Mouse (Mus musculus) hindbrain, embryonic 14.5 days (tissue): Measurements from ENCODE around the gene Ctsl. TPM values are rescaled to one million over a fixed set of nuclear protein-coding genes. Genes with fewer than 3 reads are reported as not detected.

Experiments
- ATAC-seq: fragments of 200-750 bp; cut with Nextera tagmentation; 2 replicates; pipeline ENCODE4 v1.8.0; 2017; ENCODE audit warnings: moderate number of reproducible peaks, mild to moderate bottlenecking, moderate TSS enrichment, moderate library complexity; ENCODE audit not compliant: low FRiP score
- DNase-seq: peaks from one replicate; pipeline ENCODE4 v3.0.0-alpha.2; 2015; ENCODE audit warnings: low spot score
- H3K27ac ChIP-seq: fragments of 300-500 bp; sonication (generic); 2 replicates; pipeline ENCODE4 v1.5.1; 2014; ENCODE audit warnings: mild to moderate bottlenecking, moderate library complexity
- H3K27me3 ChIP-seq: fragments of 300-500 bp; sonication (generic); 2 replicates; pipeline ENCODE4 v1.6.1; 2014; ENCODE audit warnings: mild to moderate bottlenecking, low read length, mixed read lengths; ENCODE audit not compliant: control insufficient read depth, insufficient read depth
- H3K36me3 ChIP-seq: fragments of 300-500 bp; sonication (generic); replicated peaks from 2 replicates; pipeline ENCODE4 v1.6.1; 2014; ENCODE audit not compliant: control insufficient read depth, insufficient read depth
- H3K4me1 ChIP-seq: fragments of 300-500 bp; sonication (generic); replicated peaks from 2 replicates; pipeline ENCODE4 v1.6.1; 2014; ENCODE audit warnings: antibody characterized with exemption, low read length, mixed read lengths; ENCODE audit not compliant: control insufficient read depth, insufficient read depth
- H3K4me2 ChIP-seq: fragments of 300-500 bp; sonication (generic); replicated peaks from 2 replicates; pipeline ENCODE4 v1.6.1; 2014; ENCODE audit warnings: mild to moderate bottlenecking, moderate library complexity
- H3K4me3 ChIP-seq: fragments of 300-500 bp; sonication (generic); replicated peaks from 2 replicates; pipeline ENCODE4 v1.5.1; 2014; ENCODE audit warnings: mild to moderate bottlenecking, low read length
- H3K9ac ChIP-seq: fragments of 300-500 bp; sonication (generic); 2 replicates; pipeline ENCODE4 v1.6.1; 2014
- H3K9me3 ChIP-seq: fragments of 300-500 bp; sonication (generic); 2 replicates; pipeline ENCODE4 v1.6.1; 2016; ENCODE audit warnings: low read length; ENCODE audit not compliant: control insufficient read depth
- WGBS: fragments of 180-500 bp; shearing (Covaris S2); extraction: QIAGEN DNeasy Blood & Tissue Kit; methylation state at CpG from one replicate; pipeline ENCODE4 v1.1.7; 2014; 5-methylcytosine and 5-hydroxymethylcytosine counted together
- polyA plus RNA-seq: library from polyadenylated mRNA; unstranded; fragments of >200 nt; fragmentation: Nextera tagmentation; extraction: Ambion mirVana; gene quantifications from 2 replicates; pipeline ENCODE4 v1.2.1, GENCODE M21; 2014

The Ctsl gene
- polyA plus RNA-seq, 1 experiment from 2014 or later = 171 TPM

- ATAC-seq (no peak), DNase-seq (no peak)
- Histone ChIP-seq H3K4me1 (no peaks in the 10 kb centered on the region), H3K36me3 (peaks cover 51% of the 10 kb centered on the region), H3K27ac (no peak overlapping the region), H3K9ac (no peak overlapping the region), H3K9me3 (no peaks in the 10 kb centered on the region), H3K4me3 (no peak overlapping the region), H3K27me3 (no peaks in the 10 kb centered on the region), H3K4me2 (no peak overlapping the region)
- 92% methylated on average over 6 of the region's 6 CpGs for WGBS
These were observed 8.6 kb downstream of the Ctsl start for GRCm38 (mm10) chr13:64362139-64362538.

DNA sequence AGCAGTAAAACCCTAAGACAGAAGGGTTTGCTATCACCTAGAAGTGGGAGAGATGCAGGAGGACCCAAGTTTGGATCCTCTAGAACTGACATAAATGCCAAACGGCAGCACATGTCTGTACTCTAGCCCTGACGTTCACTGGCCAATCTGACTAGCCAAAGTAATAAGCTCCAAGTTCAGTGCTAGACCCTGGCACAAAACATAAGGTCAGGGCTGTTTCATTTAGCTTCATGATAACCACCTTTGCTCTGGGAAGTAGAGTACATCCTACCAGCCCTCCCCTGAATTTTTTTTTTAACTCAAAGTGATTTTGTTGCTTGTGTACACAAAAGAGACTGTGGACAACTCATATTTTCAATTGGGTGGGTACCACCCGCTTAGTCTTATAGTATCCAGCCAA lies 9.7 kb downstream of the Ctsl start:
- Histone ChIP-seq H3K36me3 (peaks cover 40% of the 10 kb centered on the region), H3K4me2 (no peak overlapping the region), H3K27ac (no peak overlapping the region), H3K27me3 (no peaks in the 10 kb centered on the region), H3K4me1 (no peaks in the 10 kb centered on the region), H3K9me3 (no peaks in the 10 kb centered on the region), H3K9ac (no peak overlapping the region), H3K4me3 (no peak overlapping the region)
- 91% methylated on average over 3 of the region's 3 CpGs for WGBS
- no peak for DNase-seq
- ATAC-seq = no peak

DNA sequence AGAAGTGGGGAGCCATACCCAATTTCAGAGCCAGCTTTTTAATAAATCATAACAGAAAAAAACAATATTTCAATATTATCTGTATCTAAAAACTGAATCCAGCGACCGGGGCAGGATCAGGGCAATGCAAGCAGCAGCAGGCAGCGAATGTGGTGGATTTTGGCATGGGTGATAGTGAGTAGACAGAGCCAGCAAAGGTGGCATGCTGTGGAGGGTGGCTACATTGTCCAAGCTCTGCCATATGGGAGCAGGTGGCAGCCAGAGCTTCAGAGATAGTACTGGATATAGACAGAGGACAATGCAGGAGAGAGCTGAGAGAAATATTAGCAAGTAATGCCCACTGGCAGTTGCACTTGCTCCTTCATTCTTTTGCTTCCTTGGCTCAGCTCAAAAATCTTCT lies 11.0 kb downstream of the Ctsl start:
- Histone ChIP-seq H3K27ac (no peak overlapping the region), H3K9ac (no peak overlapping the region), H3K4me2 (no peak overlapping the region), H3K4me1 (no peaks in the 10 kb centered on the region), H3K27me3 (no peaks in the 10 kb centered on the region), H3K4me3 (no peak overlapping the region), H3K36me3 (peaks cover 27% of the 10 kb centered on the region), H3K9me3 (no peaks in the 10 kb centered on the region)
- ATAC-seq = no peak
- 89% methylated on average over 3 of the region's 3 CpGs for WGBS
- DNase-seq = no peak

DNA sequence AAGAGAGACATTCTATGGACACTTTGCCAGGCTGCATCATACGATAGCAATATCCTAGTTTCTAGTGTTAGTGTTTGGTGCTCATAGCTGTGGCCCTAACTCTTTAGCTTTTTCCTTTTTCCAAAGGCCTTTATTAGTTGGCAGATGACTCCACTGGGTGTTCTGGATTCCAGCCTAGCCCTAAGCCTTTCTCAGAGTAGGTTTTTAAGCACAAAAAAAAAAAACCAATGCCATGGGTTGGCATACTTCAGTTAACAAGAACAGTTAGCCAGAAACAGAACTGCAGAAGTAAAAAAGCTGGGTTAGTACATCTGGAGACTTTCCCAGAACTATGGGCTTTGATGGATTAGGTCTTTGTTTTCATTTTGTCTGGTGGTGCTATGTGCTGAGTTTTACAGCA lies 12.2 kb downstream of the Ctsl start:
- Histone ChIP-seq H3K9ac (no peak overlapping the region), H3K4me1 (no peaks in the 10 kb centered on the region), H3K27me3 (no peaks in the 10 kb centered on the region), H3K27ac (no peak overlapping the region), H3K36me3 (peaks cover 15% of the 10 kb centered on the region), H3K4me3 (no peak overlapping the region), H3K4me2 (no peak overlapping the region), H3K9me3 (no peaks in the 10 kb centered on the region)
- DNase-seq = no peak
- no peak for ATAC-seq
- 85% methylated on average over 1 of the region's 1 CpGs for WGBS

DNA sequence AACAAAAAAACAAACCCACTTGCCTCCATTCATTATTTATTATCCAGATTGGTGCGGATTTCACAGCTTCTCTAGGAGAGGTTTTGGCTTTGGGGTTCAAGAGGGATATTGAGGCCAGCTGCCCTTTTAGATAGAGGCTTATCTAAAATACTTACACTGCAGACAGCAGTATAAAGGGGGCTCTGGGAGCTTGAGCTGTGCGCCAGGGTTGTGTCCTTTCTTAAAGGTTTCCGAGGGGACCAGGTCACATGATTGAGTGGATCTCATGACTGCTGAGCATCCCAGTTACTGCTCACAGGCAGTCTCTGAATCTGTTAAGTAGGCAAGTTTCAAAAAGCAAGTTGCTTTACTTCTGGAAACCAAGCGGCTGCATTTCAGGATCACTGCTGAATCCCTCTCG lies 13.3 kb downstream of the Ctsl start:
- H3K4me1 ChIP-seq = no peaks in the 10 kb centered on the region
- H3K9ac ChIP-seq = no peak overlapping the region
- no peak overlapping the region for H3K4me3 ChIP-seq
- no peak overlapping the region for H3K4me2 ChIP-seq
- no peaks in the 10 kb centered on the region for H3K27me3 ChIP-seq
- no peaks in the 10 kb centered on the region for H3K9me3 ChIP-seq
- no peak for ATAC-seq
- DNase-seq = no peak
- 81% methylated on average over 5 of the region's 5 CpGs for WGBS
- H3K36me3 ChIP-seq = peaks cover 5% of the 10 kb centered on the region; the same call in 1 of the 2 replicates
- H3K27ac ChIP-seq = no peak overlapping the region

DNA sequence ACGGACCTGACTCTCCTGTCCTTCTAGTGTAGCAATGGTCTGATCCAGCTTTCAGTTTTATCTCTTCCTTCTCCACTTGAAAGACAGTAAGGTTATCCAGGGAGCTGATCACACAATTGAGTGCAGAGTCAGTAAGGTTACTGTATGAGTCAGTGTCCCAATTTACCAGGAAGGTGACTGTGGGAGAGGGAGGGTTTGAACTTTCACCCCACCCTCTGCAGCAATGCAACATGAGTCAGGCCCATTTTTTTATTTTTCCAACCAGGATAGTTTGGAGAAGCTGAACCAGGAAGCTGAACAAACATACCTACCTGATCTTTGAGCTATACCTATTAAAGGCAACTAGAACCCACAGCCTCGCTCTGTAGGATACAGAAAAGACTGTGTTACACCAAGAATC lies 21.2 kb downstream of the Ctsl start:
- WGBS = 77% methylated on average over 2 of the region's 2 CpGs
- Histone ChIP-seq H3K4me3 (no peak overlapping the region), H3K4me1 (no peaks in the 10 kb centered on the region), H3K4me2 (no peak overlapping the region), H3K36me3 (no peaks in the 10 kb centered on the region), H3K9ac (no peak overlapping the region), H3K27ac (no peak overlapping the region), H3K27me3 (no peaks in the 10 kb centered on the region), H3K9me3 (no peaks in the 10 kb centered on the region)
- DNase-seq (no peak), ATAC-seq (no peak)

DNA sequence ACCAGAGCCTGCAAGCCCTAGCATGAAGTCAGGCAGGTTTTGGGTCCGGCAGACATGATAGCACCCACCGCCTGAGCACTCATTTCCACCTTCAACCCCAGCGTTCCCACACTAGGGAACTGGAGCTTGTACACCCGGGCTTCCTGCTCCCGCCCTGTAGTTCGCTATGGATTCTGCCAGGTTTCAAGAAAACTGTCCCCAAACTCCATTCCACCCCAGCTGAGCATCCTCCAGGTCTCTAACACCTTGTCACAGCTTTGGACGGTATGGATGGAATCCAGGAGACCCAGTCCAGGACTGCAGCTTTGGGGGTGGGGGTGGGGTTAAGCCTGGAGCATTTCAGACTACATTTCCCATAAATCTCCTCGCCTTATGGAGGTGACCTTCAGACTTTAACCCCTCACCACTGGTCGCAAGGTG lies 26.6 kb downstream of the Ctsl start:
- 2% methylated on average over 9 of the region's 9 CpGs for WGBS
- peak overlapping the region; percentile 43 for H3K4me3 ChIP-seq
- no peaks in the 10 kb centered on the region for H3K9me3 ChIP-seq
- no peaks in the 10 kb centered on the region for H3K36me3 ChIP-seq
- peak overlapping the region; percentile 79 for H3K4me2 ChIP-seq
- H3K27ac ChIP-seq = no peak overlapping the region
- peak; percentile 82 for ATAC-seq
- no peaks in the 10 kb centered on the region for H3K4me1 ChIP-seq
- DNase-seq = peak; percentile 32
- H3K9ac ChIP-seq = peak overlapping the region; percentile 62
- H3K27me3 ChIP-seq = no peaks in the 10 kb centered on the region

- DNase-seq (no peak), ATAC-seq (0 out of 2 replicates have a peak, but pooled peaks have one; percentile 38)
- Histone ChIP-seq H3K4me3 (peak overlapping the region; percentile 43), H3K4me1 (no peaks in the 10 kb centered on the region), H3K27ac (no peak overlapping the region), H3K9ac (peak overlapping the region; percentile 62), H3K27me3 (no peaks in the 10 kb centered on the region), H3K36me3 (no peaks in the 10 kb centered on the region), H3K9me3 (no peaks in the 10 kb centered on the region), H3K4me2 (peak overlapping the region; percentile 79)
- WGBS = 21% methylated on average over 10 of the region's 10 CpGs
These were observed 27.1 kb downstream of the Ctsl start for GRCm38 (mm10) chr13:64343598-64343997.

- 68% methylated on average over 4 of the region's 4 CpGs for WGBS
- Histone ChIP-seq H3K36me3 (no peaks in the 10 kb centered on the region), H3K4me1 (no peaks in the 10 kb centered on the region), H3K27ac (no peak overlapping the region), H3K9me3 (no peaks in the 10 kb centered on the region), H3K9ac (no peak overlapping the region), H3K4me3 (no peak overlapping the region), H3K4me2 (no peak overlapping the region), H3K27me3 (no peaks in the 10 kb centered on the region)
- DNase-seq = no peak
- no peak for ATAC-seq
These were observed 35.1 kb downstream of the Ctsl start for GRCm38 (mm10) chr13:64335546-64336132.

- DNase-seq = no peak
- no peaks in the 10 kb centered on the region for H3K9me3 ChIP-seq
- H3K9ac ChIP-seq = no peak overlapping the region
- no peak overlapping the region for H3K27ac ChIP-seq
- 86% methylated on average over 3 of the region's 3 CpGs for WGBS
- no peak overlapping the region for H3K4me2 ChIP-seq
- H3K4me3 ChIP-seq = no peak overlapping the region
- no peaks in the 10 kb centered on the region for H3K27me3 ChIP-seq
- no peak for ATAC-seq
- H3K4me1 ChIP-seq = no peaks in the 10 kb centered on the region
- no peaks in the 10 kb centered on the region for H3K36me3 ChIP-seq
These were observed 37.6 kb downstream of the Ctsl start for GRCm38 (mm10) chr13:64333102-64333501.
